Mouse (Mus musculus) G1E (cell line): Measurements from ENCODE around the gene Zfp617.

Experiments
- CTCF ChIP-seq: IDR thresholded peaks from 2 replicates; pipeline ENCODE4 v1.5.1; 2012; ENCODE audit warnings: low read depth, low read length, inconsistent platforms, mixed read lengths
- GATA1 ChIP-seq: IDR thresholded peaks from 2 replicates; pipeline ENCODE4 v1.6.1; 2012; ENCODE audit warnings: borderline replicate concordance, low read length, inconsistent platforms, mixed read lengths
- POLR2AphosphoS5 ChIP-seq: IDR thresholded peaks from 2 replicates; pipeline ENCODE4 v1.6.1; 2012; ENCODE audit warnings: low read depth, low read length, inconsistent platforms; ENCODE audit not compliant: insufficient replicate concordance

DNA sequence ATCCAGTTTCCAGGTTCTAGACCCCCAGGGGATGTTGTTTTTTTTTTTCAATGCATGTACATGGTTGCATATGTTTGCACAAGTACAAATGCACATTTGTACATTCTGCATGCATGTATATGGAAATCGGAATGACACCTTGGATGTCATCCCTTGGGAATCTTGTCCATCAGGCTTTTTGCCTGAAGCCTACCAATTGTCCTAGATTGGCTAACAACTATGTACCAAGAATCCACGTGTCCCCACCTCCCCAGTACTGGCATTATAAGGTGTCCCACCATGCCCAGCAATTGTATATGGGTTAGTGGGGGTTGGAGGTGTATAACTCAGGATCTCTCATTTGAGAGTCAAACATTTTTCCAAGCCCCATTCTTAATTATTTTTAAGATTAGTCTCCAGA is 3.9 kb downstream of the Zfp617 start:
- TF ChIP-seq CTCF (no peak), GATA1 (no peak), POLR2AphosphoS5 (no peak)
